Mouse (Mus musculus): ENCODE results near the gene Cpeb3.

DNA sequence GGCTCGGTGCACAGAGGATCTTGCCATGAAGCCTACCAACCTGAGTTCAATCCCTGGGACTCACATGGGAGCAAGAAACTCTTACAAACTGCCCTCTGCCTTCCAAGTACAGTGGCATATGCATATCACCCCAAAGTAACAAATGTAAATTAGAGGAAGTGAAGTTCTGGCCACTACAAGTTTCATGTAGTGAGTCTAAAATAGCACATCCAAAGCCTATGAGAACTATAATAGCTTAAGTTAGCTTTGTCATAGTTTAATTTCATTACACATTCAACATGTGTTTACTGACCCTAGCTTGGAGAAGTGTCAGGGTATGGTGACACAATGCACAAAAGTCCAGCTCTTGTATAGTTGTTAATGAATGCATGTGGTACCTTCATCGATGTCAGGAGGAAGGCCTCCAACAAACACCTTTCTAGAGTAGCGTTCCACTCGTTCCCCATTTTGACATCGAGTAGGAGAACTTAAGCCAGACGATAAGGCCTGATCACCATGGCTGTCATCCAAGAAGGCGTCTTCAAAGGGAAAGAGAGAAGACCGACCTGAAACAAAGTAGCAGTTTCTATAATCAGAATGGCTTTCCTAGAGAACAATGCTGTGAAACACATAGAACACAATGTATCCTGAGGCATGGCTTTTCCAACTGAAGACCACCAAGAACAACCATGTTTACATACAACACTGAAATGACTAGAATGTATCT is 120.2 kb downstream of the Cpeb3 start:
- TF ChIP-seq TAL1 (IDR thresholded peaks at IDR 0.05; ENCODE audit: low read length) = no peak
- TF ChIP-seq GATA1 (IDR thresholded peaks at IDR 0.05; ENCODE audit: low read length) = no peak
